Comparison of ENCODE assay signal across 12 mouse cellular contexts in genomic region chr4:32342269-32342668, GRCm38 (mm10).
A peak's percentile ranks its signal among the peaks of the same experiment; 100 is the strongest.
DNase-seq lines count a peak whose midpoint lies in the region; ATAC-seq and TF ChIP-seq lines count a peak whose summit lies in the region.
"Had no signal": no experiment of that assay in that cellular context is flagged by ENCODE, and none has a peak within 500 bp of the region (broad histone marks: within the 10 kb centered on the region; RNA-seq: fewer than 3 reads in every experiment).

No protein-coding gene starts in this region.

- DNase-seq in left cerebral cortex, adult 2 months (ENCODE audit: extremely low spot score in 1 of 2, low spot score in 2 of 2), result no peak
- DNase-seq in left cerebral cortex, adult 18-20 months (ENCODE audit: low spot score in 2 of 2), result no peak
- DNase-seq in B cell, adult 2 months, result peak; percentile 71 to 77
- peak; percentile 42 to 55 for DNase-seq in CD8-positive naive resting alpha-beta T cell, adult 2 months (ENCODE audit: low read depth in 2 of 2, low spot score in 2 of 2)
- DNase-seq in urinary bladder, adult 2 months (ENCODE audit: low spot score), result no peak
- DNase-seq in left cerebral cortex, adult 8-10 months (ENCODE audit: low spot score in 2 of 2), result no peak
- DNase-seq: cerebellum, postnatal 36 days; right cerebral cortex, adult 18-20 months had no signal

- ATAC-seq in megakaryocyte progenitor cell, adult 5-6 weeks (replicated peaks; ENCODE audit: poor library complexity), result peak; percentile 24; the same call in 1 of the 2 replicates
- no peak for ATAC-seq in erythroblast, adult 5-6 weeks (replicated peaks; ENCODE audit: low FRiP score, poor library complexity, severe bottlenecking)
- ATAC-seq: intestine, embryonic 15.5 days had no signal

- H3K4me3 ChIP-seq in left cerebral cortex, adult 2 months, result no peak overlapping the region
- H3K4me3 ChIP-seq: intestine, embryonic 15.5 days; neural tube, embryonic 12.5 days had no signal

- intact Hi-C loops in left cerebral cortex, adult 2 months (cut with DNase I), result no loop called here

- TF ChIP-seq CTCF in left cerebral cortex, adult 2 months (IDR thresholded peaks at IDR 0.05), result peak; percentile 18

- H3K27ac ChIP-seq in left cerebral cortex, adult 2 months, result no peak overlapping the region
- H3K27ac ChIP-seq: intestine, embryonic 15.5 days; neural tube, embryonic 12.5 days had no signal

Comparison
In these comparisons a context has a peak if more than half of its experiments do, and no peak if none do; other contexts are left out.
1. DNase-seq: peak in B cell, adult 2 months (2 of 2) and CD8-positive naive resting alpha-beta T cell, adult 2 months (2 of 2); none in left cerebral cortex, adult 2 months (0 of 2), left cerebral cortex, adult 18-20 months (0 of 2), urinary bladder, adult 2 months (single experiment) and left cerebral cortex, adult 8-10 months (0 of 2).